ENCODE assay signal across 19 mouse cellular contexts in genomic region chr13:60660711-60661261, GRCm38 (mm10). TPM values are rescaled to one million over a fixed set of nuclear protein-coding genes. Genes with fewer than 3 reads are reported as not detected.
DNase-seq lines count a peak whose midpoint lies in the region; ATAC-seq and TF ChIP-seq lines count a peak whose summit lies in the region.
"Had no signal": no experiment of that assay in that cellular context is flagged by ENCODE, and none has a peak within 500 bp of the region (broad histone marks: within the 10 kb centered on the region; RNA-seq: fewer than 3 reads in every experiment).

No protein-coding gene starts in this region.

- CTCF ChIA-PET in Patski (lab: Charles Lee), result interaction anchor here (0.9 to 1.3 kb wide), 2 partner anchors 13 to 78 kb away, joined by 3 to 4 read pairs; no protein-coding TSS in a partner anchor

- POLR2A ChIA-PET in Patski (lab: Charles Lee), result no interaction called here

- in situ Hi-C loops in Patski (cut with MboI; ENCODE audit: low pct_unique_long_range_greater_than_20kb), result no loop called here

- no peak for TF ChIP-seq POLR2A in cortical plate, adult 2 months (IDR thresholded peaks at IDR 0.05; ENCODE audit: extremely low read depth, insufficient read depth, low read length)

- H3K4me1 ChIP-seq in cortical plate, adult 2 months (ENCODE audit: control insufficient read depth, insufficient read depth, low read length), result peaks cover 9% of the 10 kb centered on the region

- H3K4me3 ChIP-seq in cortical plate, adult 2 months (ENCODE audit: insufficient read depth, low read length), result no peak overlapping the region
- H3K4me3 ChIP-seq: left cerebral cortex, adult 2 months; limb, embryonic 13.5 days; midbrain, embryonic 10.5 days; myocyte had no signal

- no peaks in the 10 kb centered on the region for H3K27me3 ChIP-seq in Patski
- H3K27me3 ChIP-seq: limb, embryonic 13.5 days had no signal

- TF ChIP-seq CTCF in Patski (IDR thresholded peaks at IDR 0.05), result no peak
- no peak for TF ChIP-seq CTCF in cortical plate, adult 2 months (IDR thresholded peaks at IDR 0.05; ENCODE audit: extremely low read depth, insufficient read depth, low read length)

- peak; percentile 23 for ATAC-seq in Patski
- ATAC-seq in megakaryocyte, adult 5-6 weeks (ENCODE audit: poor library complexity, severe bottlenecking), result peak; percentile 45
- ATAC-seq: forebrain, embryonic 14.5 days; inflammation-experienced regulatory T-cells, adult 6 months had no signal

- peak overlapping the region; percentile 33; the same call in 1 of the 2 replicates for H3K27ac ChIP-seq in cortical plate, adult 2 months (ENCODE audit: insufficient read depth, low read length)
- H3K27ac ChIP-seq: limb, embryonic 13.5 days; midbrain, embryonic 10.5 days had no signal

- DNase-seq in kidney, adult 18-20 months, result peak; percentile 36
- no peak for DNase-seq in kidney, postnatal 14 days
- no peak for DNase-seq in Patski (ENCODE audit: low read depth, low spot score)
- no peak for DNase-seq in adrenal gland, postnatal 14 days
- DNase-seq in spleen, postnatal 4 days (ENCODE audit: low spot score in 2 of 2), result no peak
- DNase-seq: adrenal gland, postnatal 10 days; embryo, embryonic 11 days; gastrocnemius, postnatal 10 days; heart, postnatal 4 days; lung, adult 2 months; right cerebral cortex, adult 18-20 months had no signal

RNA-seq across cellular contexts. Expression of gene Dapk1, which starts 59.0 kb away (rescaled TPM):
- 38.8 TPM for polyA plus RNA-seq in Patski (2021)
- 57.4 and 63.1 TPM in 2 replicates for polyA plus RNA-seq in cortical plate, adult 2 months (2012; rRNA removed)
- total RNA-seq in megakaryocyte, adult 5-6 weeks (2015), result 5.7 and 6.2 TPM in 2 replicates
- 3.7 and 5.2 TPM in 2 replicates for total RNA-seq in megakaryocyte, adult 5-6 weeks (2017)
- 21.9 and 26.0 TPM in 2 replicates for total RNA-seq in adrenal gland, postnatal 14 days (2021)
